Mouse (Mus musculus) hindlimb bud, embryonic 11.5 days (tissue): ENCODE results near the gene Adgrd1.

Source experiments
- DNase-seq: peaks from one replicate; pipeline ENCODE4 v3.0.0-alpha.2; 2012; ENCODE audit warnings: low read depth, low spot score; ENCODE audit errors: extremely low spot score

Adgrd1 gene

DNA sequence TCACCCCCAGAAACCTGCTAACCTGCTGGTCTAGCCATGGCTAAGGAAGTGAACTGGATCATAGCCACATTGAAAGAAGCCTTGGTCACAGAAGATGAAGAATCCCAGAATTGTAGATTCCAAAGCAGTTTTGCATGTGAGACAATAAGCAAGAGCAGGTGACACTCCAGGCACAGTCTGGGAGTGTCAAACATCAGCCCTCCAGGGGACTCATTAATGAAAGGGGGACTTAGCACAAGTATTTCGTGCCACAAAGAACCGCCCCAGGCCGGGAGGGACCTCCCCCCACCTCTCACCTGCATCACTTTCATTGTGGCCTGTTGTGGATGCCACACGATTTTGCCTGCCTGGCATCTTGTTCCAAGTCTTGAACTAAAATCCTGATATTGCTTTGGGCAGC is 146.6 kb downstream of the Adgrd1 start:
- no peak for DNase-seq

DNA sequence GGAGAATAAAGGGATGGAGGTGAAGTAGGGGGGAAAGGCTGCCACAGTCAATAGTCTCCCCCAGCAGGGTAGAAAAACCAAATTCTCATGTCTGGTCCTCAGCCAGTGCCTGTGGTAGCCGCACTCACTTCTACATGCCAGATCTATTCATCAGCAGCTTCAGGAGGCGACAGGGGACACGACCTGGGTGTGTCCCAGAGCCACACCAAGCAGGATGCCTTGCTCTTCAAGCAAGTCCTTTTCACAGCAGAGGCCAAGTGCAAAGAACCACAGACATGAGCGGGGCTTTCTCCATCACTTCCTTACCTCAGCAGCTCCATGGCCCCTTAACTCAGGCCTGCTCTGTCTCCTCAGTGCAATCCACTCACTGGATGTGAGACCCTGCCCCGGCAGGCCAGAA is 147.8 kb downstream of the Adgrd1 start:
- DNase-seq = no peak

DNA sequence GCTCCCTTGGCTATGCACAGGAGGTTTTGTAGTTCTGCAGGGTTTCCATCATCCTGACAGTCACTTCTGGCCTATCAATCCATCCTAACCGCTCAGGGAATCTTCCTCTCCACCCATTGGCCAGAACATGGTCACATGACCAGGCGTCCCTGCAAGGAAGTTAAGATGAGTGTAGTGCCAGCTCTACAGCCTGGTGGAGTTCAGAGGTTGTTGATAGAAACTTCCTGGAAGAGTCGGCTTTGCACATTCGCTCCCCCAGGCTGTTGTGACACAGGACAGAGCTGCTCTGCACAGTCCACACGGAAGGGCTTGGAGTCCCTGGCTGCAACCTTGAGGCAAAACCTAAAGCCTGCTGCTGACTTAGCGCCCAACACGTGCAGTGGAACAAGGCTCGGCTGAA is 152.5 kb downstream of the Adgrd1 start:
- no peak for DNase-seq
